Mouse (Mus musculus): ENCODE results near the gene Runx3. TPM values are rescaled to one million over a fixed set of nuclear protein-coding genes. Genes with fewer than 3 reads are reported as not detected.
"Not testable (repeated sequence)": the region's sequence is repeated elsewhere in the genome, so short reads cannot be mapped to it uniquely, and the experiment has no call there.

Gene Runx3
- total RNA-seq, 2 experiments from 2014 or later = not detected

GRCm38 (mm10) chr4:135169501-135169900 is 49.0 kb downstream of the Runx3 start:
- no peak for TF ChIP-seq CTCF (conservative IDR thresholded peaks at IDR 0.05)
- no peak for DNase-seq (ENCODE audit: low spot score in 2 of 2)
- Histone ChIP-seq H3K27ac (no peak overlapping the region), H3K4me3 (no peak overlapping the region)

GRCm38 (mm10) chr4:135171304-135171875 is 50.9 kb downstream of the Runx3 start:
- TF ChIP-seq CTCF (conservative IDR thresholded peaks at IDR 0.05) = no peak
- no peak overlapping the region for H3K4me3 ChIP-seq
- no peak overlapping the region for H3K27ac ChIP-seq
- no peak for DNase-seq (ENCODE audit: low spot score in 2 of 2)

- Histone ChIP-seq H3K4me3 (no peak overlapping the region), H3K27ac (no peak overlapping the region)
- no peak for DNase-seq (ENCODE audit: low spot score in 2 of 2)
- no peak for TF ChIP-seq CTCF (conservative IDR thresholded peaks at IDR 0.05)
These were observed 55.1 kb downstream of the Runx3 start for GRCm38 (mm10) chr4:135175406-135176120.

GRCm38 (mm10) chr4:135177568-135177967 is 57.1 kb downstream of the Runx3 start:
- no peak for TF ChIP-seq CTCF (conservative IDR thresholded peaks at IDR 0.05)
- no peak for DNase-seq (ENCODE audit: low spot score in 2 of 2)
- H3K4me3 ChIP-seq = no peak overlapping the region

GRCm38 (mm10) chr4:135179077-135179481 is 58.6 kb downstream of the Runx3 start:
- peak; percentile 72 for TF ChIP-seq CTCF (conservative IDR thresholded peaks at IDR 0.05)
- no peak overlapping the region for H3K4me3 ChIP-seq
- H3K27ac ChIP-seq = no peak overlapping the region
- DNase-seq (ENCODE audit: low spot score in 2 of 2) = peak in 1 of 2 experiments; percentile 26

More at GRCm38 (mm10) chr4:135177568-135177967, 57.1 kb downstream of the Runx3 start:
- no peak overlapping the region for H3K27ac ChIP-seq

GRCm38 (mm10) chr4:135181819-135182218 is 61.4 kb downstream of the Runx3 start:
- no peak for DNase-seq (ENCODE audit: low spot score in 2 of 2)
- no peak for TF ChIP-seq CTCF (conservative IDR thresholded peaks at IDR 0.05)
- Histone ChIP-seq H3K4me3 (no peak overlapping the region), H3K27ac (no peak overlapping the region)

GRCm38 (mm10) chr4:135184277-135184676 is 63.8 kb downstream of the Runx3 start:
- H3K4me3 ChIP-seq; H3K27ac ChIP-seq; DNase-seq (ENCODE audit: low spot score in 2 of 2): not testable (repeated sequence)

- Histone ChIP-seq H3K27ac (no peak overlapping the region), H3K4me3 (no peak overlapping the region)
- no peak for DNase-seq (ENCODE audit: low spot score in 2 of 2)
- TF ChIP-seq CTCF (conservative IDR thresholded peaks at IDR 0.05) = no peak
These were observed 69.1 kb downstream of the Runx3 start for GRCm38 (mm10) chr4:135189452-135190008.

GRCm38 (mm10) chr4:135190364-135190763 is 69.9 kb downstream of the Runx3 start:
- no peak for DNase-seq (ENCODE audit: low spot score in 2 of 2)
- no peak overlapping the region for H3K4me3 ChIP-seq
- no peak for TF ChIP-seq CTCF (conservative IDR thresholded peaks at IDR 0.05)
- no peak overlapping the region for H3K27ac ChIP-seq

GRCm38 (mm10) chr4:135191185-135191584 is 70.7 kb downstream of the Runx3 start:
- no peak overlapping the region for H3K27ac ChIP-seq
- no peak overlapping the region for H3K4me3 ChIP-seq
- no peak for TF ChIP-seq CTCF (conservative IDR thresholded peaks at IDR 0.05)
- DNase-seq (ENCODE audit: low spot score in 2 of 2) = no peak

GRCm38 (mm10) chr4:135191604-135192003 is 71.2 kb downstream of the Runx3 start:
- TF ChIP-seq CTCF (conservative IDR thresholded peaks at IDR 0.05) = no peak
- DNase-seq (ENCODE audit: low spot score in 2 of 2) = peak in 1 of 2 experiments; percentile 2

GRCm38 (mm10) chr4:135192841-135193240 is 72.4 kb downstream of the Runx3 start:
- no peak for TF ChIP-seq CTCF (conservative IDR thresholded peaks at IDR 0.05)
- no peak for DNase-seq (ENCODE audit: low spot score in 2 of 2)

More at GRCm38 (mm10) chr4:135191604-135192003, 71.2 kb downstream of the Runx3 start:
- Histone ChIP-seq H3K27ac (no peak overlapping the region), H3K4me3 (no peak overlapping the region)

GRCm38 (mm10) chr4:135197857-135198256 is 77.4 kb downstream of the Runx3 start:
- Histone ChIP-seq H3K27ac (no peak overlapping the region), H3K4me3 (no peak overlapping the region)
- no peak for TF ChIP-seq CTCF (conservative IDR thresholded peaks at IDR 0.05)
- no peak for DNase-seq (ENCODE audit: low spot score in 2 of 2)

More at GRCm38 (mm10) chr4:135192841-135193240, 72.4 kb downstream of the Runx3 start:
- Histone ChIP-seq H3K27ac (no peak overlapping the region), H3K4me3 (no peak overlapping the region)
